Mouse (Mus musculus): Measurements from ENCODE around the gene Atg9b.
A peak's percentile ranks its signal among the peaks of the same experiment; 100 is the strongest.
"Not testable (repeated sequence)": the region's sequence is repeated elsewhere in the genome, so short reads cannot be mapped to it uniquely, and the experiment has no call there.

The Atg9b gene

GRCm38 (mm10) chr5:24404594-24405360, 12.8 kb upstream of the Atg9b start:
- no peak for DNase-seq (ENCODE audit: low spot score)

GRCm38 (mm10) chr5:24401969-24402368, 10.0 kb upstream of the Atg9b start:
- DNase-seq (ENCODE audit: low spot score) = no peak

DNA sequence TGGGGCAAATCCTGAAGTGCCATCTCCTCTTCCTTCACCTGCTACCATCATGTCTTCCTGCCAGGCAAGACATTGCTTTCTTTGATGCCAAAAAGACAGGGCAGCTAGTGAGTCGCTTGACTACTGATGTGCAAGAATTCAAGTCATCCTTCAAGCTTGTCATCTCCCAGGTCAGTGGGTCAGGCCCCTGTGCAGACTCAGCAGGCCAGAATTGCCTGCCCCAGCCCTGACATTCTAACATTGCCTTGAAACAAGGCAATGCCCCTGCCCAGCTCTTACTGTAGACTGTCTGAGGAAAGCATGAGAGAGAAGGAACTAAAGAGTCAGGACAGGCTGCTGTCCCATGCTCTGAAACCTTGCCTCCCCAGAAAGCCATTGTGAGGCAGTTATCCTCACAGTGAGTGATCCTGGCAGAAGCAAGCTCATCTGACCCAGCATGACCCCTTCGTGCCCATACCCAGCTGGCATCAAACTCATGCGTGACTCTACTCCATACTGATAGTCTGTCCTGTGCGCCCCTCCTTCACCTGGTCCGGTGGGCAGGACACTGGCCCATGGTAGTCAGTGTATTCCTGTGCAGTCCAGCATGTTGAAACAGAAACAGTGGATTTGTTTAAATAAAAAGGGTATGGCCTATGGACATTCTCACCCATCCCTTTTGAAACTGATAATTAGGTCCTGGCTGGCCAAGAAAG, 9.1 kb upstream of the Atg9b start:
- DNase-seq (ENCODE audit: low spot score) = no peak

DNA sequence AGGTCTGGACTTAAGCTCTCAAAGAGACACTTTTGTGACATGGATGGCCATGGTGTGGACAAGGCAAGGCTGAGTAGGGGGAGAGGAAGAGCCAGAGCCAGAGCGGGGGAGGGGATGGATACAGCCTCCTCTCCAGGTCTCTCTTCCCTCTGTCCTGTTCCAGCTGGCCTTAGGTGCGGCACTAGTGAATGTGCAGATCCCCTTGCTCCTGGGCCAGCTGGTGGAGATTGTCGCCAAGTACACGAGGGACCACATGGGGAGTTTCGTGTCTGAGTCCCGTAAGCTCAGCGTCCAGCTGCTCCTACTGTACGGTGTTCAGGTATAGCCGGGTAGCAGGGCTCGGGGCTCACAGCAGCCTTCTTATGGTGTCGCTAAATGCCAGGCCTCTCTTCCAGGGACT, 8.4 kb upstream of the Atg9b start:
- no peak for DNase-seq (ENCODE audit: low spot score)

- no peak for DNase-seq (ENCODE audit: low spot score)
Observed at GRCm38 (mm10) chr5:24399686-24400085, 7.7 kb upstream of the Atg9b start.

- not testable (repeated sequence) for DNase-seq (ENCODE audit: low spot score)
Observed at GRCm38 (mm10) chr5:24396254-24396653, 4.3 kb upstream of the Atg9b start.

GRCm38 (mm10) chr5:24394165-24394894, 2.4 kb upstream of the Atg9b start:
- DNase-seq (ENCODE audit: low spot score) = peak; percentile 96

DNA sequence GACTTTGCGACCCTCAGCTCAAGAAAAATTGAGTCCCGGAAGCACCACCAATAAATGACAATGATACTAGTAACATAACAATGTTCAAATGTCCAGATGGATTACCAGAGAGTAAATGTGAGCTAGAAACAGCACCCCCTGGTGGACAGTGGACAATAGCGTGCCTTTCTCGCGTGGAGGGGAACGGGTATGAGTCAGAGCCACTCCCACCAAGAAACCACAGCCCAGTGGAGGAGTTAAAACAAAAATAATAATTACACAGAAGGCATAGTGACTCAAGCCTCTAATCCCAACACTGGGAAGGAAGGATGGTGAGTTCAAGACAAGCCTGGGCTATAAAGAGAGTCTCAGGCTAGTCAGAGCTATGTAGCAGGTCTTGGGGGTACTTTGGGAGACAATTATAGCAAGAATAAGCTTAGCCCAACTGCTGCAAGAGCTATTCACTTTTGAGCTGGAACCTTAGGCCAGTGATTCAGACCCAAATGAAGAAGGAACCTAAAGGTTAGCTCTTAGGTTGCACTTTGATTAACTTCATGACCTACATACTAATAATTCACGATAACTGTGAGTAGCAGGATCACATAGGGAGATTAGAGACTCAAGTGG, 1.6 kb upstream of the Atg9b start, which contains the start of gene Abcb8:
Gene Abcb8, plus strand, starts transcription at position 272 of the 606 bp plus-strand sequence.
- DNase-seq (ENCODE audit: low spot score) = peak; percentile 79

GRCm38 (mm10) chr5:24392724-24393123, 781 bp upstream of the Atg9b start:
- no peak for DNase-seq (ENCODE audit: low spot score)

DNA sequence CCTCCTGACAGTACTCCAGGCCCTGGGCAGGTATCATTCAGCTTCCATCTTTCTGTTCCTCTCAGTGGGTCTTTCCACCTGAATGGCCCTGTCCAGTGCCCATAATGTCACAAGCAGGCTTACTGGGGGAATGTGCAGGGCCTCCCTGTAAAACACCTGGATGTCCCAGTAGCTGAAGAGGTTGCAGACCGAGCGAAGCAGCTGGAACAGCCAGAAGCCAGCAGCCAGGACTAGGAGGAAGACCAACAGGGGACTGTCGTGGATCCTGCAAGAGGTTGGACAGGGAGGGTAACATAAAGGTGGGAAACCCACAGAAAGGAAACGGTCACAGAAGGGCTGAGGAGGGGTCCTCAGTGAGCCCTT, 2.3 kb downstream of the Atg9b start:
- no peak for DNase-seq (ENCODE audit: low spot score)

DNA sequence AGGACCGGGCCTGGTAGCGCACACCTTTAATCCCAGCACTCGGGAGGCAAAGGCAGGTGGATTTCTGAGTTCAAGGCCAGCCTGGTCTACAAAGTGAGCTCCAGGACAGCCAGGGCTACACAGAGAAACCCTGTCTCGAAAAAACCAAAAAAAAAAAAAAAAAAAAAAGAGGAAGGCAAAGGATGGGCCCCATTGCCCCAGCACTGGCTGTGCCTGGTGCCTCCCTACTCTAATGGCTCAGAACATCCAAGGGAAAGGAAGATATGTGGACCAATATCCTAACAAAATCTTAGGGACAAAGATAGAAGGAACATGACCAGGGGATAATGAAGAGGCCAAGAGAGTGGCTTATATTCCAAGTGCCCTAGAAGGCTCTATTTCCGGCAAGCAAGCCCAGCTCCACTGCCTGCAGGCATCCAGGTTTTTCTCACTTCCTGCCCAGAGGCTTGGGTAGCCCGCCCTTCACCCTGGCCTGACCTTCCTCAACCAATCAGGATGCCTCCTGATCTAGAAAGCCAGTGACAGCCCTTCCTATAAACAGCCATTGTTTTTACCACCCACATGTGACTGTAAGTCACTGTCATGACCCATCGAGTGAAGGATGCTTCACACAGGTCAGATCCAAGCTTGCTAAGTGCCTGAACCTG, 2.8 kb downstream of the Atg9b start:
- no peak for DNase-seq (ENCODE audit: low spot score)

- no peak for DNase-seq (ENCODE audit: low spot score)
Observed at GRCm38 (mm10) chr5:24388246-24388915, 3.6 kb downstream of the Atg9b start.

- DNase-seq (ENCODE audit: low spot score) = no peak
Observed at GRCm38 (mm10) chr5:24387264-24388241, 4.4 kb downstream of the Atg9b start.

DNA sequence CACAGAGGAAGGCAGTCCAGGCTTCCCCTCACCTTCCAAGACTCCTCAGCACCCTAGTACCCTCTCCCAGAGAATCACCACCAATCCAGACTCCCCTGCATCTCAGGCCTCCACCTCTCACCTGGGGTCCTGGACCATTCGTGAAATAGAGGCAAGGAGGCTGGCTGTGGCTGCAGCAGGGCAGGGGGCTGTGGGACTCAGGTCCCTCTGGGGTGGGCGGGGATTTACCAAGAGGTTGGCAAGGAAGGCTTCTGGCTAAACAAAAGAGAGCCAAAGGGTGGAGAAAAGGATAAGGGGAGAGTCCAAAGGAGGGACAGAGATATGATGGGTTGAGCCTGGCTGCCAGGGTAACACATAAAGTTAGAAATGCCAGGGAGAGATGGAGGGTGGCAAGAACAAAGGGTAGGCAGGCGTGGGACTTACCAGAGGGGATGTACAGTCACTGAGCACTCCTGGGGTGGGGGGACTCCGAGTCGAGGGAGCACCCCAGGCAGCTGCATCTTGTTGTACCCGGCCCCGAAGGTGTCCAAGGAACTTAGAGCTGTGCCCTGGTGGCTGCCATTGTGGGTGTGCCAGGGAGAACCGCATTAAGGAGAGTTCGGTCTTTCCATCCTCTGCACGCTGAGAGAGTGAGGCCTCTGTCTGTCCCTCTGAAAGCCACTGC, 5.9 kb downstream of the Atg9b start:
- no peak for DNase-seq (ENCODE audit: low spot score)

GRCm38 (mm10) chr5:24385374-24385773, 6.6 kb downstream of the Atg9b start:
- DNase-seq (ENCODE audit: low spot score) = no peak

DNA sequence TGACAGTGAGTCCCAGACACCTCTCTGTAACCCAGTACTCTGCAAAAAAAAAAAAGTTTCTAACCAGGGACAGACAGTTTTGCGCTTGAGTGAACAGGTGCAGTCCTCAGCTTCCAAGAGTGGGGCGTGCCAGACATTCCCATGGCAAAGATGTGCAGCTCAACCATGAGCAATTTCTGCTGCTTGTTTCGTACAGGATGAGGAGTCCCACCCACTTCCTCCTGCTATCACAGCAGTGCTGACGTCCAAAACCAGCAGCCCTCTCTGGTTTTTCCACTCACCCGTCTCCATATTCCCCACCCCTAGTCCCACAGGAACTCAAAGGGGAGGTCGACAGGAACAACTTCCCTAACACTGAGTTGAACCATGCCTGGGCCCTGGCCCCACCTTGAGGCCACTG, 7.5 kb downstream of the Atg9b start:
- DNase-seq (ENCODE audit: low spot score) = no peak

DNA sequence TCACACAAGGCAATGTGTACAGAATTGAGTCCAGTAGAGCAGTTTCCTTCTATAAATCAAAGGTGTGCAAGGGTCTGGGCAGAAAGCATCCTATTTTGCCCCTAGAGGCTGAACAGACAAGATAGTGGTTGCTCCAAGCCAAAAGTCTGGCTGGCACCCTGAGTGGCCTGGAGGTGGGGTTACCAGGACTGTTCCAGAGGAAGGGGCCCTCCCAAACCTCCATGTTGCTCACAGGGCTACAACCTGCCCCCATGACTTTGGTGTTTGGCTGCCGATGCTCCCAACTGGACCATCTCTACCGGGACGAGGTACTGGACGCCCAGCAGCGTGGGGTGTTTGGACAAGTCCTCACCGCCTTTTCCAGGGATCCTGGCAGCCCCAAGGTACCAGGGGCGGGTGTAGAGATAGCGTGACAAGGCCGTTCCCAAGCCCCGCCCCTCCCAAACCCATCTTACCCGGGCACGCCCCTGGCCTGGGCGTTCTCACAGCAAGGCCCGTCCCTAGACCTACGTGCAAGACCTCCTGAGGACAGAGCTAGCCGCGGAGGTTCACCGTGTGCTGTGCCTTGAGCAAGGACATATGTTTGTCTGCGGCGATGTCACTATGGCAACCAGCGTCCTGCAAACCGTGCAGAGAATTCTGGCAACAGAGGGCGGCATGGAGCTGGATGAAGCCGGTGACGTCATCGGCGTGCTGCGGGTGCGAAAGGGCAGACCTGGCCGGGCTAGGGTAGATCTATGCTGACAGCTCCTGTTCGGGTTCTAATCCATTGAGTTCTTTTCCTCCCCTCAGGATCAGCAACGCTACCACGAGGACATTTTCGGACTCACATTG, 8.7 kb downstream of the Atg9b start:
- DNase-seq (ENCODE audit: low spot score) = peak; percentile 90

DNA sequence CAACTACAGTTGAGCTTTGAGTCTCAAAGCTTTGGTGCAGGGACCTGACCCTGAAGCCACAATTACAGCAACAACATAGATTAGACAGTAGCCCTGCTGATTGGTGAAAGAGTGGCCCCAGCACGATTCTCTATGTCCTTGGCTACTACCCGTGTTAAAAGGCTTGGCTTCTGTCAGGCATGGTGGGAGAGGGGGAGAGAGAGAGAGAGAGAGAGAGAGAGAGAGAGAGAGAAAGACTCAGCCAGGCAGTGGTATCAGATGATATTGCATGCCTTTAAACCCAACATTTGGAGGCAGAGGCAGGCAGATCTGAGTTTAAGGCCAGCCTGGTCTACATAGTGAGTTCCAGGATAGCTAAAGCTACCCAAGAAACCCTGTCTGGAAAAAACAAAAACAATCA, 10.0 kb downstream of the Atg9b start:
- DNase-seq (ENCODE audit: low spot score) = no peak

GRCm38 (mm10) chr5:24381486-24381885, 10.5 kb downstream of the Atg9b start:
- no peak for DNase-seq (ENCODE audit: low spot score)
